Mouse (Mus musculus) liver, embryonic 14.5 days (tissue): Measurements from ENCODE around the gene Sdr9c7.

Experiments used
- CTCF ChIP-seq: IDR thresholded peaks from 2 replicates; pipeline ENCODE4 v1.5.1; 2016; ENCODE audit warnings: antibody characterized with exemption, low read depth, control low read depth
- EP300 ChIP-seq: IDR thresholded peaks from 2 replicates; pipeline ENCODE4 v1.6.1; 2016; ENCODE audit warnings: antibody characterized with exemption, low read depth

- TF ChIP-seq CTCF (no peak), EP300 (no peak)
These were observed 38.6 kb downstream of the Sdr9c7 start for GRCm38 (mm10) chr10:127936747-127937409.
